Mouse (Mus musculus) forebrain, embryonic 14.5 days (tissue): ENCODE data around the gene Dnhd1. TPM values are rescaled to one million over a fixed set of nuclear protein-coding genes. Genes with fewer than 3 reads are reported as not detected.

Experiments used
- ATAC-seq: fragments of 200-750 bp; cut with Nextera tagmentation; 2 replicates; pipeline ENCODE4 v1.8.0; 2017; ENCODE audit warnings: mild to moderate bottlenecking, moderate library complexity
- DNase-seq: peaks from one replicate; pipeline ENCODE4 v3.0.0-alpha.2; 2015; ENCODE audit warnings: low spot score
- H3K27ac ChIP-seq: fragments of 300-500 bp; sonication (generic); 2 replicates; pipeline ENCODE4 v1.5.1; 2014; ENCODE audit warnings: low read depth, mild to moderate bottlenecking, control low read depth, low read length, moderate library complexity
- H3K27me3 ChIP-seq: fragments of 300-500 bp; sonication (generic); replicated peaks from 2 replicates; pipeline ENCODE4 v1.6.1; 2014; ENCODE audit warnings: low read length, control low read depth, mixed read lengths; ENCODE audit not compliant: control insufficient read depth, insufficient read depth
- H3K36me3 ChIP-seq: fragments of 300-500 bp; sonication (generic); 2 replicates; pipeline ENCODE4 v1.6.1; 2014; ENCODE audit warnings: low read length, control low read depth; ENCODE audit not compliant: control insufficient read depth, insufficient read depth
- H3K4me1 ChIP-seq: fragments of 300-500 bp; sonication (generic); 2 replicates; pipeline ENCODE4 v1.6.1; 2014; ENCODE audit warnings: antibody characterized with exemption, low read length, control low read depth; ENCODE audit not compliant: control insufficient read depth, insufficient read depth
- H3K4me2 ChIP-seq: fragments of 300-500 bp; sonication (generic); 2 replicates; pipeline ENCODE4 v1.6.1; 2014; ENCODE audit warnings: mild to moderate bottlenecking, control low read depth, low read length
- H3K4me3 ChIP-seq: fragments of 300-500 bp; sonication (generic); 2 replicates; pipeline ENCODE4 v1.5.1; 2014; ENCODE audit warnings: low read depth, low read length, control low read depth
- H3K9ac ChIP-seq: fragments of 300-500 bp; sonication (generic); 2 replicates; pipeline ENCODE4 v1.6.1; 2014; ENCODE audit warnings: mild to moderate bottlenecking, low read length, control low read depth, moderate library complexity
- H3K9me3 ChIP-seq: fragments of 300-500 bp; sonication (generic); replicated peaks from 2 replicates; pipeline ENCODE4 v1.6.1; 2016; ENCODE audit warnings: low read length, control low read depth, mixed read lengths; ENCODE audit not compliant: control insufficient read depth
- whole genome bisulfite sequencing: fragments of 180-500 bp; shearing (Covaris S2); extraction: QIAGEN DNeasy Blood & Tissue Kit; methylation state at CpG from one replicate; pipeline ENCODE4 v1.1.7; 2014; 5-methylcytosine and 5-hydroxymethylcytosine counted together
- polyA plus RNA-seq: library from polyadenylated mRNA; unstranded; fragments of >200 nt; fragmentation: Nextera tagmentation; extraction: Ambion mirVana; gene quantifications from 2 replicates; pipeline ENCODE4 v1.2.1, GENCODE M21; 2014

Dnhd1 gene
- polyA plus RNA-seq, 1 experiment from 2014 or later: 1.1 TPM

DNA sequence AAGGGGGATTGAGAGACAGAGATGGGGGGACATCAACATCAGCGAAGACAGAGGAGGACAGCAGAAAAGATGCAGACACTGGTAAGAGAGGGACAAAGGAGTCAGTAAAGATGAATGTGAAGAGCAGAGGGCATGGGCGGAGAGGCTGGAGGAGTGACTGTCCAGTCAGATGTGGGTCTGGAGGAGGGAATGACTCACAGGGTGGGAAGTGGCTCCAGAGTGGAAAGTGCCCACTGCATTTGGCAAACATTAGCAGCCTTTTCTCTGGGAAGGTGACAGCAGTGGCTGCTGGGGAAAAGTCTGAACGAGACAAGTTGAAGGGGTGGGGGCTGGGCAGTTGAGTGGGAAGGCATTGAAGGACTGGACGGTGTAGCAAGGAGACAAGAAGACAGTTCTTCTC lies 29.6 kb upstream of the Dnhd1 start:
- Histone ChIP-seq H3K36me3 (peaks cover 86% of the 10 kb centered on the region), H3K4me3 (no peak overlapping the region), H3K4me2 (no peak overlapping the region), H3K27me3 (no peaks in the 10 kb centered on the region), H3K9me3 (no peaks in the 10 kb centered on the region), H3K9ac (no peak overlapping the region), H3K4me1 (no peaks in the 10 kb centered on the region), H3K27ac (no peak overlapping the region)
- ATAC-seq: no peak
- DNase-seq: no peak
- WGBS: 72% methylated on average over 4 of the region's 4 CpGs

DNA sequence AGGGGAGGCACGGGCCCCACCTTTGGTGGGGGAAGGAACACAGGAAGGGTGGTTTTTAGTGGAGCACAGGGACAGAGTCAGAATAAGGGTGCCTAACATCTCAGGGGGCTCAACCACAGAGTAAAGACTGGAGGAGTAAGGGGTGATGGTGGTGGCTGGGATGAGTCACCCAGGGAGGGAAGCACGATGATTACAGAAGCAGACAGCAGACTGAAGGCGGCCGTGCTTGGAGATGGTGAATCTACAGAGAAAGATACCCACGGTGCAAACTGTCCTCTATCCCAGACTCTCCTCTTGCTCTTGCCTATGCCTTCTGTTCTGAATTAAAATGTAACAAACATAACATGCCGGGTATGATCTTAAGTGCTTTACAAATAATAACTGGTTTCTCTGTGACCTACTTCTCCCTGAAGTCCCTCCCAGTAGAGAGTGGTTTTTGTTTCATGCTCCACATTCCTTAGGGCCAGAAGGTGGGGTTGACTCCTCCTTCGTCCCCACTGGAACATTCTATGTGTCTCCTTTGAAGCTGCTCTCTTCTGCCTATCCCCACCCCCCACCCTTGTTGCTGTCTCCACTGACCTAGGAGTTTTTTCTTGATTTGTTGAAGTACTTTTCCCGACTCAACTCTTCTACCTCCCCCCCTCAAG lies 28.9 kb upstream of the Dnhd1 start:
- H3K4me3 ChIP-seq: no peak overlapping the region
- H3K4me2 ChIP-seq: no peak overlapping the region
- no peaks in the 10 kb centered on the region for H3K9me3 ChIP-seq
- DNase-seq (no peak), ATAC-seq (no peak)
- 86% methylated on average over 8 of the region's 8 CpGs for WGBS
- peaks cover 80% of the 10 kb centered on the region for H3K36me3 ChIP-seq
- H3K27me3 ChIP-seq: no peaks in the 10 kb centered on the region
- H3K9ac ChIP-seq: no peak overlapping the region
- H3K27ac ChIP-seq: no peak overlapping the region
- no peaks in the 10 kb centered on the region for H3K4me1 ChIP-seq

DNA sequence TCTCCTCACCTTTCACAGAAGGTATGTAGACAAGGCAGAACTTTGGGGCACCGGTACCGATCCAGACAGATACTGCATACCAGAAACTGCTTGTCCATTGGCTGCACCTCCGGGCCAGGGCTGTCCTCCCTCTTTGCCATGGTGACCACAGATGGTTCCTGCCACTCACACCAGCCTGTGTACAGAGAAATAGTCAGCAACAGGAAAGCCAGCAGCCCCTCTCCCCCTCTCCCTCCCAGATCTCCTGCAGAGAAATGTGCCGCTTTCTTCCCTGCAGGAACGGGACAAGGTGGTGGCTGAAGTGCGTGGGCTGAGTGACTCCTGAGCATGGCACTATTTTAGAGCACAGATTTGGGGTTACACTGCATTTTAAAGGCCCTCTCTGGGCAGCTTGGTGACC lies 25.2 kb upstream of the Dnhd1 start:
- H3K27me3 ChIP-seq: no peaks in the 10 kb centered on the region
- H3K9ac ChIP-seq: no peak overlapping the region
- peaks cover 9% of the 10 kb centered on the region for H3K4me1 ChIP-seq
- DNase-seq: no peak
- no peaks in the 10 kb centered on the region for H3K9me3 ChIP-seq
- no peak for ATAC-seq
- no peak overlapping the region for H3K4me3 ChIP-seq
- H3K4me2 ChIP-seq: no peak overlapping the region
- 77% methylated on average over 6 of the region's 6 CpGs for WGBS
- peaks cover 43% of the 10 kb centered on the region for H3K36me3 ChIP-seq
- no peak overlapping the region for H3K27ac ChIP-seq

DNA sequence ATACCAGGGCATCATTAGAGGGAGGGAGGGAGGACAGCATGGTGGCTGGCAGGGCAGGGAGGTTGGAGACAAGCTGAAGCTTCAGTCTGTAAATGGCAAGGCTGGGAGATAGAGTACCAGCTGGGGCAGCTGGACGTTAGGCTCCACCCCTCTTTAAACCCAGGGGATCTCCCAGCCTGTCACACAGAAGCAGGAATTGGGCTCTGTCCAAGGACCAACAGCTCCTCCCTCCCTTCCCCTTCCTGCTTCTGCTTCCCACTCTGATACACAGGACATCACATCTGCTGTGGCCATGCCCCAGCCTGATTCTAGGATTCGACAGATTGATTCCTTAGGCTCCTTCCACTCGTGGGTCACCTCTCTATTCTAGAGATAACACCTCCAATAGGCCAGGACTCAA lies 22.0 kb upstream of the Dnhd1 start:
- H3K4me3 ChIP-seq: no peak overlapping the region
- 20% methylated on average over 3 of the region's 3 CpGs for WGBS
- peaks cover 18% of the 10 kb centered on the region for H3K36me3 ChIP-seq
- H3K27ac ChIP-seq: peak overlapping the region; percentile 57
- H3K4me2 ChIP-seq: no peak overlapping the region
- ATAC-seq (peak; percentile 30), DNase-seq (peak; percentile 79)
- no peak overlapping the region for H3K9ac ChIP-seq
- H3K4me1 ChIP-seq: peaks cover 18% of the 10 kb centered on the region
- no peaks in the 10 kb centered on the region for H3K9me3 ChIP-seq
- no peaks in the 10 kb centered on the region for H3K27me3 ChIP-seq

DNA sequence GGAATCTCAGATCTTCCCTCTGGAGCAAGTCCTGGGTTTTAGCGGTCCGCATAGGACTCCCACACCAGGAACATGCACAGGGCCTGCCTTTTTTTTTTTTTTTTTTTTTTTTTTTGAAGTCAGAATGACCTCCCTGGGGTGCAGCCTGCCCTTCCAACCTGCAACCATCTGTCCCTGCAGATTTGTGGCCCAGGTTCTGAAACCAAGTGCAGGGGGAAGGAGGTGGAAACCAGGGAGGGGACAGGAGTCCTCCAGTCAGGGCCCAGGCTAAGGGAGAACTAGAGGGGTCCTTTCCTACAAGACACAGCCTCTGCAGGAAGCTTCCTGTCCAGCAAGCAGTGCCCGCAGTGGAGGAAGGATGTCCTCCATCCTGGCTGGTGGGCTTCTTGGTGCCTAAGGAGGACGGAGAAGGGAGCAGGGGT lies 18.1 kb upstream of the Dnhd1 start:
- H3K9me3 ChIP-seq: no peaks in the 10 kb centered on the region
- peak overlapping the region; percentile 83 for H3K4me3 ChIP-seq
- ATAC-seq (peak; percentile 6; the same call in 1 of the 2 replicates), DNase-seq (peak; percentile 8)
- H3K27me3 ChIP-seq: no peaks in the 10 kb centered on the region
- peak overlapping the region; percentile 87 for H3K9ac ChIP-seq
- 23% methylated on average over 4 of the region's 4 CpGs for WGBS
- peaks cover 15% of the 10 kb centered on the region for H3K36me3 ChIP-seq
- peak overlapping the region; percentile 77 for H3K4me2 ChIP-seq
- H3K27ac ChIP-seq: peak overlapping the region; percentile 58; the same call in 1 of the 2 replicates
- peaks cover 18% of the 10 kb centered on the region for H3K4me1 ChIP-seq

DNA sequence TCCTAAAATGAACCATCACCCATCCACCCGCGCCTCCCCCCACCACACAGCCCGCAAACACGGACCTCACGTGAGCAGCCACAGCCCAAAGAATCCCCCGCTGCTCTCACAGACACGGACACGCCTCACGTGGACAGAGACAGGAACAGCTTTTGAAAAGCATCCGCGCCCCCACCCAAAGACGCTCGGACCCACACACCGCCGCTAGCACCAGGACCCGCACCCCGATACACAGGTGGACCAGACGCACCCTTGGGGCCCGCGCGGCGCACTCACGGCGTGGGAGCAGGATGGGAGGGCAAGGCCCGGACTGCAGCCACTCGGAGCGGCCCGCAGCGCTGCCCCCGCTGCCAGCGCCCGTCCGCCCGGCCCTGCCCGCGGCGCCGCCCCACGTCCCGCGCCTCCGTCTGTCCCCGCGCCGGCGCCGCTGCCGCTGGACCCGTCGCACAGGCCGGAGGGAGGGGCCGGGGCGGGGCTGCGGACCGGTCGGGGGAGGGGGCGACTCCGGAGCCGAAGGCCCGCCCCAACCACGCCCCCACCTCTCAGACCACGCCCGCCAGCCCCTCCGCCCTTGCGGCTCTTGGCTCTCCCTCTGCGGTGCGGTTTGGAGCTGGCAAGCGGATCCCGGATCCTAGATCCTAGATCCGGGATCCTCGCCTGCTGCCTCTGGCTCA lies 17.4 kb upstream of the Dnhd1 start, which contains the start of gene Trim3:
Gene Trim3, minus strand, starts transcription at position 445 of the 674 bp plus-strand sequence.
- ATAC-seq: peak; percentile 89
- Histone ChIP-seq H3K4me1 (peaks cover 18% of the 10 kb centered on the region), H3K4me3 (peak within 1 kb of the TSS; percentile 83), H3K9me3 (no peaks in the 10 kb centered on the region), H3K27ac (peak within 1 kb of the TSS; percentile 66; the same call in 1 of the 2 replicates), H3K9ac (peak within 1 kb of the TSS; percentile 87), H3K27me3 (no peaks in the 10 kb centered on the region), H3K4me2 (peak within 1 kb of the TSS; percentile 77), H3K36me3 (peaks cover 19% of the 10 kb centered on the region)
- DNase-seq: peak; percentile 91
- WGBS: under 1% methylated on average over 56 of the region's 71 CpGs

DNA sequence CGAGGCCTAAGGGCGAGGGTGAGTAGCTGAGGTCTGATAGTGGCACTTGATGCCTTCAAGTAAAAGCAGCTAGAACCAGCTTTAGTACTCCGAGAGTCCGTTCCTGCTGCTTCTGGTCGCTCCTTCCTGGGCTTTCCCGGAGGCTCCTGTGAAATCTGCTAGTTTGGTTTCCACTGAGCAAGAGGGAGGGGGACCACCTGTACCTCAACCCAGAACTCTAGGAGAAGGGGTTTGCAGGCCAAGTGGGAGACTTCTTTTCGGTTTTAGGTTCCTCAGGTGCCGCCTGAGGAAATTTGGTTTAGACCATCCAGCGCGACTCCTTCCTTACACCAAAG lies 16.9 kb upstream of the Dnhd1 start:
- Histone ChIP-seq H3K4me2 (peak overlapping the region; percentile 77), H3K4me1 (peaks cover 13% of the 10 kb centered on the region), H3K27me3 (no peaks in the 10 kb centered on the region), H3K27ac (peak overlapping the region; percentile 66; the same call in 1 of the 2 replicates), H3K9ac (peak overlapping the region; percentile 87), H3K9me3 (no peaks in the 10 kb centered on the region), H3K36me3 (peaks cover 19% of the 10 kb centered on the region), H3K4me3 (peak overlapping the region; percentile 83)
- 4% methylated on average over 10 of the region's 10 CpGs for WGBS
- ATAC-seq (no peak), DNase-seq (no peak)

DNA sequence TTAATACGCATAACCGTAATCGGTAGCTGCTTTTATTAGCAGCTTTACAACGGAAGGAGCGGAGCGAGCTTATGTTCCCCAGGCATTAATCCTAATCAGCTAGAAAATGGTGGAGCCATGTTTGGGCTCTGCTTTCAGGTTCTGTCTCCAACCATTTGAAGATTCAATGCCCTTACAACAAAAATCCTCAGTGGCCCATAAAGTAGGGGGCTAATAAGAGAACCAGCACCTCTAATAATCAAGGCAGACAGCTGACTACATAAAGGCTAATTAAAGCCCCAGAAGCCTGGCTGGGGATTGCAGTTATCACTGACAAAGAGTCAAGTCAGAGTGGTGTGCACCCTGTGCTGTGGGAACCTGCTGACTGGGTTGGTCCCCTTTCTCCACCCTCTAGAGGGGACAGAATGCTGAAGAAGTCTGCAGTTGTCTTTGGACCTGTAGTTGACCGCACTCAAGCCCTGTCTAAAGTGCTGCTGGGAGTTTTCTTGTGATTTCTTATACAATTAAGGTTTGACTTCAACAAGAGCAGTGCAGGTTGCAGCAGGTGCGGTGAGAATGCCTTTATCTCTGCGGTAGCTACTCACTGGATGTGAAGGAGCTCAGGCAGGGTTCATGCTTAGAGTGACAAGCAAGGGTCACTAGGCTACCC lies 16.2 kb upstream of the Dnhd1 start:
- H3K27me3 ChIP-seq: no peaks in the 10 kb centered on the region
- H3K4me1 ChIP-seq: peaks cover 11% of the 10 kb centered on the region
- H3K4me3 ChIP-seq: peak overlapping the region; percentile 83; the same call in 1 of the 2 replicates
- H3K4me2 ChIP-seq: peak overlapping the region; percentile 77
- no peaks in the 10 kb centered on the region for H3K9me3 ChIP-seq
- H3K36me3 ChIP-seq: peaks cover 19% of the 10 kb centered on the region
- ATAC-seq (no peak), DNase-seq (peak; percentile 18)
- no peak overlapping the region for H3K27ac ChIP-seq
- WGBS: 37% methylated on average over 9 of the region's 9 CpGs
- peak overlapping the region; percentile 87; the same call in 1 of the 2 replicates for H3K9ac ChIP-seq
